Mouse (Mus musculus): ENCODE data around the gene Tmed8. TPM values are rescaled to one million over a fixed set of nuclear protein-coding genes. Genes with fewer than 3 reads are reported as not detected.
"Not testable (repeated sequence)": the region's sequence is repeated elsewhere in the genome, so short reads cannot be mapped to it uniquely, and the experiment has no call there.

Tmed8 gene
- total RNA-seq (2021), result 31.6 and 38.5 TPM in 2 replicates
- long read RNA-seq, full-length matches to known transcripts, result 1 of 7 reads
- long read RNA-seq, partial matches to known transcripts, result 0 of 7 reads
- long read RNA-seq, other reads (novel, unspliced or antisense), result 6 of 7 reads

GRCm38 (mm10) chr12:87199973-87200586, at the start of gene Tmed8:
Gene Tmed8 (minus strand): TSS chr12:87200454.
- DNase-seq, result peak; percentile 78

GRCm38 (mm10) chr12:87238632-87239031, 38.4 kb upstream of the Tmed8 start, which contains the start of gene Noxred1:
Gene Noxred1 (minus strand): TSS chr12:87238732.
- DNase-seq, result no peak

GRCm38 (mm10) chr12:87236882-87237483, 36.7 kb upstream of the Tmed8 start:
- DNase-seq, result no peak

GRCm38 (mm10) chr12:87230379-87230895, 30.2 kb upstream of the Tmed8 start:
- no peak for DNase-seq

GRCm38 (mm10) chr12:87229633-87230032, 29.4 kb upstream of the Tmed8 start:
- no peak for DNase-seq

- no peak for DNase-seq
Observed at GRCm38 (mm10) chr12:87226801-87227200, 26.5 kb upstream of the Tmed8 start.

- DNase-seq, result no peak
Observed at GRCm38 (mm10) chr12:87224950-87225349, 24.7 kb upstream of the Tmed8 start.

GRCm38 (mm10) chr12:87219362-87219761, 19.1 kb upstream of the Tmed8 start:
- peak; percentile 5 for DNase-seq

- DNase-seq, result no peak
Observed at GRCm38 (mm10) chr12:87217596-87217995, 17.3 kb upstream of the Tmed8 start.

GRCm38 (mm10) chr12:87216053-87216452, 15.8 kb upstream of the Tmed8 start:
- no peak for DNase-seq

- DNase-seq, result no peak
Observed at GRCm38 (mm10) chr12:87212844-87213606, 12.8 kb upstream of the Tmed8 start.

- not testable (repeated sequence) for DNase-seq
Observed at GRCm38 (mm10) chr12:87205789-87206188, 5.5 kb upstream of the Tmed8 start.

GRCm38 (mm10) chr12:87201694-87202093, 1.4 kb upstream of the Tmed8 start:
- DNase-seq, result no peak

GRCm38 (mm10) chr12:87199206-87199972, 865 bp downstream of the Tmed8 start, which contains the start of gene Samd15:
Gene Samd15 (plus strand): TSS chr12:87199723.
- DNase-seq, result peak; percentile 47

- DNase-seq, result no peak
Observed at GRCm38 (mm10) chr12:87198792-87199191, 1.5 kb downstream of the Tmed8 start.

GRCm38 (mm10) chr12:87196310-87196709, 3.9 kb downstream of the Tmed8 start:
- DNase-seq, result no peak

GRCm38 (mm10) chr12:87195069-87195468, 5.2 kb downstream of the Tmed8 start:
- no peak for DNase-seq

GRCm38 (mm10) chr12:87193008-87193407, 7.2 kb downstream of the Tmed8 start:
- DNase-seq, result no peak

GRCm38 (mm10) chr12:87177631-87178030, 22.6 kb downstream of the Tmed8 start:
- DNase-seq, result peak; percentile 30

- no peak for DNase-seq
Observed at GRCm38 (mm10) chr12:87175194-87175946, 24.9 kb downstream of the Tmed8 start.

GRCm38 (mm10) chr12:87160815-87161214, 39.4 kb downstream of the Tmed8 start:
- DNase-seq, result no peak
